Mouse (Mus musculus): ENCODE measurements at regions not wholly inside any gene's neighbourhood (a gene's known extent, or its start where the extent isn't known, plus 50 kb on each side); places are given as distances from the start of the nearest gene placed in this dataset.
A peak's percentile ranks its signal among the peaks of the same experiment; 100 is the strongest.

DNA sequence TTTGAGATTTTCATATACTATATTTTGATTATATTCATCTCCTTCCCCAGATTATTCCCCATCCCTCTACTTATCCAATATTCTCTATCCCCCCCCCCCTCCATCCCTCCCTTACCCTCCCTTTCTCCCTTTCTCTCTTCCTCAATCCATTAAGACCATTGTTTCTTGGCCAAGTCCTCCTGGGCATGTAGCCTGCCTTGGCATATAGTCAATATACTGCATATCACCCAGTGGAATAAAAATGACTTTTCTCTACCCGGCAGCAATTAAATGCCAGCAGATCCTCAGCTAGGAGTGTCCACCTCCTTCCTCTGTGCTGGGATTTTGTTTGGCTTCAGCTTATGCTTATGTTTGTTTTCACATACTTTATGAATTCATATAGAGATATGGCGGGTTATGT lies 987.3 kb downstream of the Robo2 start:
- no peak for DNase-seq (ENCODE audit: low spot score)

- DNase-seq (ENCODE audit: low spot score) = no peak
Observed at GRCm38 (mm10) chr16:73404509-73404908, 1007.1 kb downstream of the Robo2 start.

GRCm38 (mm10) chr16:73404099-73404498 lies 1007.5 kb downstream of the Robo2 start:
- DNase-seq (ENCODE audit: low spot score) = no peak

DNA sequence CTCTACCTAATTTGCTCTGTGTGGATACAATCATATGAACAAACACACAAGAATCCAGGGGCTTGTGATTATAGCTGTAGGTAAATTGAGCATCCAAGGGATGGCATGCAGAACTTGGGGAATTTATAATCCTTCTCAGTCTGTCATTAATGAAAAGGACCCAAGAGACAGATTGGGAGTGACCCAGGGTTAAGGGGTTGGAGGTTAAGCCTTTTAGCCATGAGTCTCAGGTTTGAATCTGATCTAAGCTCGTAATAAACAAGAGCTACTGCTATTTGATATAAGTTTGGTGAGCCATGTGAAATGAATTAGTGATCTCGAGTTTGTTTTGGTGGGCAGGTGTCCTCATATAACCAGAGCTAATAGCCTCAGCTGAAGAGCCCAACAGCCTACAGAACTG lies 1032.6 kb downstream of the Robo2 start:
- peak; percentile 69 for DNase-seq (ENCODE audit: low spot score)

DNA sequence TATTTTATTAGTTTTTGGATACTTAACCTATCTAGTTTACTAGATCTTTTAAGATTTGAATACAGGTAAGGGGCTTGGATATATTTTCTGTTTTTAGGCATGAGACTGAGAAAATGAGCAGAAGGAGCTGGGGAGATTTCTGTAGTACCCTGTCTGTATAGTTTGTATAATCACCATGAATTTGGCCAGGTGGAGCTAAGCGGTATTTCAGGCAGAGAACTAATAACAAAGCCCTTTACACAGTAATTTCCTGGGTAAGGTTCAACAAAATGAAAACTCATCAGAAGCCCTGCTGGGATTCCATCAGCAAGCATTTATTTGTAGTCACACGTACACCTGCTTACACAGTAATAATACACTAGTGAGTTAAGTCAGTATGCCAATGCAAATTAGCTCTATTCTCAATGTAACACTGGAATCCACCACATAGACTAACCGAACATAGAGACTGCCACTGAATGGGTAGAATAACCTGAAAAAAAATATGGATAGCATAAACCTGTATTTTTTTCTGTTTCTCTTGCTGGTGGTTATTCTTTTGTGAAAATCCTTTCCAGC lies 1036.9 kb downstream of the Robo2 start:
- DNase-seq (ENCODE audit: low spot score) = no peak

DNA sequence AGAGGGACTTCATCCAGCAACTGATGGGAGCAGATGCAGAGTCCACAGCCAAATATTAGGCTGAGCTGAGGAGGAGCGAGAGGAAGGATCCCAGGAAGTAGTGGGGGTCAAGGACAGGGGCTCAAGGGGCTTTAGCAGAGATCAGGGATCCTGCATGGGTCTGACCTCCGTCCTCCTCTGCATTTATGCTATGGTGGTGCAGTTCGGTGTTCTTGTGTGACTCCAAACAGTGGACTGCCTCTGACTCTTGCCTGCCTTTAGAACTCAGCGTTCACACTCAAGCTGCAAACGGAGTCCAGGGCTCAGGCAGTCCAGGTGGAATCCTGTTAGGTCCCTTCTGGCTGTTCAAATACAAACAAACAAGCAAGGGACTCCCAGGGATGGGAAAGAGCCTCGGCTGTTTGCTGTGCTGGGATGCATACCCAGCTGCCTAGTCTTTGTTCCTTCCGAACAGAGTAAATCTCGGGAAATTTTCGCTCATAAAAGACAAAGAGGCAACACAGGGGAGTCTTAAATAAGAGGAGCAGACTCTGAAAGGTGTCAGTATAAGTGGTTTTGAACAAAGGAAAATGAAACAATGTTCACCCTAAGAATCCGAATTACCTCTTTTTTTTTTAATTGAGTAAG lies 1042.9 kb downstream of the Robo2 start:
- DNase-seq (ENCODE audit: low spot score) = peak; percentile 19

- DNase-seq (ENCODE audit: low spot score) = no peak
Observed at GRCm38 (mm10) chr16:73367926-73368325, 1043.7 kb downstream of the Robo2 start.

DNA sequence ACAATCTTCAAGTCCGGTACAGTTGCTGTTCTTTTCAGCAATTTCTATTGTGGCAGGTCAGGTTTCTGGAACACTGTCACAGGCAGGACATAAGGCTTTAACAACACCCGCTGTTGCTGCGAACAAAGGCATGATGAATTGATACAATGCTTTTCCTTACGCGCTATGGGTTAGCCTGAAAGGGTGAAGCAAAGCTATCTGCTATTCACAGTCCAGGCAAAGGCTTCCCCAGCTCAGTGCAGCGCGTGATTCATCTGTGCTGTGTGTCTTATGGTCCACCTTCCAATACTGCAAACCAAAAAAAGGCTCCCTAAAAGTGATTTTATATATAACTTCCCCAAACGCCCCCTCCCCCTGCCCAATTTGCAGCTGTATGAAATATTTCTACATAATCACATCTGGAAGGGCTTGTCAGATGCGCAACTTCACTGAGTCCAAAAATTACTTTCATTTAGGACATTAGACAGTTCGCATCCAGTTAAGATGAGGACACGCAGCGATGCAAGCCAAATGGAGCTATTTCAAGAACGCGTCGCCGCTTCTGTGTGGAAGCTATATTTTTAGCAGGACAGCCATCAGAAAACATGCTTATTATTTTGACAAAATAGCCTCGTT lies 1044.3 kb downstream of the Robo2 start:
- DNase-seq (ENCODE audit: low spot score) = peak; percentile 48

DNA sequence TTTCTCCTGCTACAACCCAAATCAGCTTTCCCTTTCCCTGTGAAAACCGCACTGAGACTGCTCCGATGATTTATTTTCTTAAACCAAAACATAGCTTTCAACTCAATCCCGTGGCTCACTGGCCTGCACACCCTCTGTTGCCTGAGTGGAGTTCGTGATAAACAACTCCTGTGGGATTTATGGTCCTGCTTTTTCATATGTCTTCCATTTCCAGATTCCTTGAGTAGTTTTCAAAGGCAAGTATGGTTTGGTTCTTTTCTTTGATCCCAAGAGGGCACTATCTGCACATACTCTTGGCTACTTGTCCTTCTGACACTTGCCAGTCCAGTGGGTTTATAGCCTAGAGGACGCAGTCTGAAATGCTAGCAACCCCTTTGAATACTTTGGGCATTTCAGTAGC lies 1042.6 kb downstream of the Robo1 start:
- peak; percentile 46 for DNase-seq (ENCODE audit: low spot score)

DNA sequence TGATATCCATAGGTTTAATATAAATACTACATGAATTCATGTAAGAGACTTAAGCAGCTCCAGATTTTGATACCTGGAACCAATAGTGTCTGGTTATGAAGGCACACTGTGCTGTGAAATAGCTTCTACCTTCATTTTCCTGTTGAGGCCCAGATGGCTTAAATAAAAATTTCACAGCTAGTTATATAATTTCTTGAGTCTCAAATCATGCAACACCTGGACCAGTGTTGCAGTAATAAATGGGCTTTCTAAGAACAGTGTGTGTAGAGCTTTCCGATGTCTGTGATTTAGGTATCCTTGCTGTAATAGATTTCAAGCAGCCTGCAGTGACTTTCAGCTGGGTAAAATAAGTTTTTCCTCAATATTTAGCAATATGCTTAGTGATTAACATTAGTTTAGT lies 1035.8 kb downstream of the Robo1 start:
- no peak for DNase-seq (ENCODE audit: low spot score)

DNA sequence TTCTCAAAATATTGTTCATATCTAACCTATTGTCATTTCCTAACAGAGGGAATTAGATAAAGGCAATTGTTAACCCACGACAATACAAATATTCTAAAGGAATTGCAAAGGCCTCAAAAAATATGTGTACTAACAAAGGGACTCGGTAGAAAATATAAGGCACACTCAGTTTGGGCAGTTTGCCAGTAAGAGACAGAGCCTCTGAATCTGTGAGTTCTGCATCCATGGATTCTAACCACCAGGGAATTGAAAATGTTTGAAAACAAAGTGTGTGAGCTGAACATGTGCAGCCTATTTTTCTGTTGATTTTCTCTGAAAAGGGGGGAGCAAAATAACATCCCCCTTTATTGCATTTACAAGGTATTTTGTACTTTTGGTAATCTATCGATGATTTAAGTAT lies 1035.4 kb downstream of the Robo1 start:
- no peak for DNase-seq (ENCODE audit: low spot score)

GRCm38 (mm10) chr16:73317644-73318043 lies 1009.5 kb downstream of the Robo1 start:
- no peak for DNase-seq (ENCODE audit: low spot score)

DNA sequence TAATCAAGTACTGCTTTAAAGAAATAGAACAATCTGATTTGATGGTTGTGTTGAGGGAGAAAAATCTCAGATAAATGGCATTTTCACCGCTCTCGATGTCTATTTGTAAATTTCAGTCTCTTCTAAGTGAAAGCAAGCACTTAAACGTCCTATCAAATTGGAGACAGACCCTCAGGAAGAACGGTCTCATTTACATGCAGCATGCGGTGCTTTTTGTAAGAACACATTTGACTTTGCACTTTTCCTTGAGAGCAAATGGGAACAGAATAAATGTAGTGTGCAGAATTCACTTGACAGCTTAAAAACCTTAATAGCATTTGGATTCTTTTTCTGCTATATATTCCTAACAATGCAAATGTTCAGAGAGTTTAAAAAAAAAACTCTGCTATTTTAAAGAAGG lies 1002.0 kb downstream of the Robo1 start:
- DNase-seq (ENCODE audit: low spot score) = no peak

- peak; percentile 19 for DNase-seq (ENCODE audit: low spot score)
Observed at GRCm38 (mm10) chr16:73279951-73280350, 971.8 kb downstream of the Robo1 start.

- DNase-seq (ENCODE audit: low spot score) = no peak
Observed at GRCm38 (mm10) chr16:73259691-73260090, 951.6 kb downstream of the Robo1 start.

GRCm38 (mm10) chr16:73259283-73259682 lies 951.2 kb downstream of the Robo1 start:
- DNase-seq (ENCODE audit: low spot score) = no peak

GRCm38 (mm10) chr16:73245073-73245590 lies 937.0 kb downstream of the Robo1 start:
- DNase-seq (ENCODE audit: low spot score) = no peak

- no peak for DNase-seq (ENCODE audit: low spot score)
Observed at GRCm38 (mm10) chr16:73230599-73230998, 922.5 kb downstream of the Robo1 start.

GRCm38 (mm10) chr16:73217555-73217954 lies 909.4 kb downstream of the Robo1 start:
- DNase-seq (ENCODE audit: low spot score) = no peak

DNA sequence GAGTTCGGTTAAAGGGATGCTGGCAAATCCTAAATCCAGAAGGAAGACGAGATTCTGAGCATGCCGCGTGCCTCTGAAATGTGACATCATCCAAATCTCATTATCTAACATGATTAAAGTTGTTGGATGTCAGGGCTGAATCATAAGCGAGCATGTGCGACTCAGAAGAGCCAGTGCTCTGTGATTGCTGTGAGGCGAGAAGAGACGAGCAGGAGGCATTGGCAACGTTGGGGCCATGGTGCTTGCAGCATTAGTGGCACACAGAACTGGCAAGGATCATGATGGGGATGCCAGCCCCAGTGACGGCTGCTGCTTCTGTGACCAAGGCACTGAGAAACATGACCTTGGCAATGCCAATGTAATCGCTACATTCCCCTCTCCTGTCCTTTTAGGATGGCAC lies 895.4 kb downstream of the Robo1 start:
- DNase-seq (ENCODE audit: low spot score) = no peak

DNA sequence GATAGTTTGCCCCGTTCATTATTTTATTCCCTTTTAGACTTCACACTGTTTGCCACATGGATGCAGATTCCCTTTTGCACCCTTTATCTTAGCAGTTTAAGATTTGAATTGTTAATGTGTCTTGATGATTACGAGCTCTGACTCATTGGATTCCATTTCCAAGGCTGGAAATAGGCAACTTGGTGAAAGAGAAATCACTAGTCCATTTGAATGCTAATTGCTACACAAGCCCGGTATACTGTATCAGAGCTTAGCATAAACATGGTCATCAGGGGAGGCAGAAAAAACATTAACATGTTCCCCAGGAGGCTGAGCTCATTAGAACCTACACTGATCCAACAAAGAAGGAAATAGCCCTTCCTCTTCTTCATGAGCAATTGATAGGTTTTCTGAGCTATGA lies 892.9 kb downstream of the Robo1 start:
- DNase-seq (ENCODE audit: low spot score) = no peak

DNA sequence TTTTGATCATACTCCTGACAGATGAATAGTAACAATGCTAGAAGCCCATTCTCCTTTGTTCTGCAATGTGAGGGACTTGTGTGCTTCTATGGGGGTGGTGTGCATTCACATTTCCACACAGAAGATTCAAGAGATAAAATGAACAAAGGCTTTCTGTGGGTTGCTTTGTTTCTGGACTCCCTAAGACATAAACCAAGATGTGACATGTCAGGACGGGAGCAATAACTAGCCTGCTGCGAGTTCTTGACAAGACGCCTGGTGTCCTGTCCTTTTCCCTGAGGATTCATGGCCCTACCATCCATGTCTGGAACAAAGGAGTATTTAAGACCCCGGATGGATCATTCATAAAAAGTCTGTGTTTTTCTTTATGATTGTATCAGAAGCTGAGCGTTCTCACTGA lies 874.7 kb downstream of the Robo1 start:
- no peak for DNase-seq (ENCODE audit: low spot score)

- DNase-seq (ENCODE audit: low spot score) = no peak
Observed at GRCm38 (mm10) chr16:73182258-73182657, 874.2 kb downstream of the Robo1 start.

GRCm38 (mm10) chr16:73155447-73155846 lies 847.3 kb downstream of the Robo1 start:
- peak; percentile 25 for DNase-seq (ENCODE audit: low spot score)
